ENCODE assay signal across 7 mouse cellular contexts in the genomic region with DNA sequence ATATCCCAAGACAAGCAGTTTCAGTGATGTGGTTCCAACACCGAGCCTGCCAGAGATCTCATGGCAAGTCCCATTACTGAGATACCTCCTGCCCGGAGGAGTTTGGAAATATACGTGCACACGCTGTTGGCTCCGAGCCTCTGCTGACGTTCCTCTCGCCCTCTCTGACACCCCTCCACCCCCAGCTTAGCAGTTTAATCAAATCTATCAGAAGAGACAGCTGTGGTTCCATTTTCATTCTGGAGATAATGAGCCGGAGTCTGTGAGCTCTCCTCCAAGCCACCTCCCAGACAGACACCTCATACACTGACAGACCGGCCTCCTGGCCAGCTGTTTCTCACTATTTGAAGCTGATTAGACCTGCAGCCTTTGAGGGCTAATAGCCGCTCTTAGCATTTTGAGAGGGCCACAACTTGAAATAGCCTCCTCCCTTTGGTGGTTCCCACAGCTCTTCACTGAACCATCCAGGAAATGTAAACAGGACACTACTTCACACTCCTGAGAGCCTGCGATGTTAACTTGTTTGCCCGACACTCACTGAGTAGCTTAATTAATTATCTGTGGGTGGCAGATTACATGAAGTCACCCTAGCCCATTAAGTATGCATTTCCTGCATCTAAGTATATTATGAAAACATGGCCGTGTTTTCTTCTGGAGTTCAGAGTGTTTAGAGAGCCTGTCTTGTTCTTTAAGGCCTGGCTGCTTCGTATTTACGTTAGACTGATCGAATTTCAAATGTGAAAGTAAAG.
DNase-seq lines count a peak whose midpoint lies in the region; ATAC-seq lines count a peak whose summit lies in the region.

No protein-coding gene starts in this region.

- H3K9me3 ChIP-seq in heart, embryonic 15.5 days (replicated peaks), result no peaks in the 10 kb centered on the region
- no peaks in the 10 kb centered on the region for H3K9me3 ChIP-seq in liver, embryonic 12.5 days (replicated peaks)
- H3K9me3 ChIP-seq in stomach, embryonic 14.5 days (ENCODE audit: control insufficient read depth, low read depth, low read length), result no peaks in the 10 kb centered on the region

- peak overlapping the region; percentile 82 for H3K4me2 ChIP-seq in heart, embryonic 15.5 days
- peak overlapping the region; percentile 48 for H3K4me2 ChIP-seq in liver, embryonic 12.5 days
- peak overlapping the region; percentile 26 for H3K4me2 ChIP-seq in stomach, embryonic 14.5 days (replicated peaks; ENCODE audit: low read depth, low read length)

- peak overlapping the region; percentile 43 for H3K4me3 ChIP-seq in heart, embryonic 15.5 days
- no peak overlapping the region for H3K4me3 ChIP-seq in liver, embryonic 12.5 days
- no peak overlapping the region for H3K4me3 ChIP-seq in stomach, embryonic 14.5 days (ENCODE audit: low read depth, low read length)

- H3K27ac ChIP-seq in heart, embryonic 15.5 days, result 0 out of 2 replicates have a peak overlapping the region, but pooled peaks have one; percentile 3
- no peak overlapping the region for H3K27ac ChIP-seq in liver, embryonic 12.5 days
- peak overlapping the region; percentile 79 for H3K27ac ChIP-seq in stomach, embryonic 14.5 days (ENCODE audit: low read length)

- 16% methylated on average over 16 of the region's 16 CpGs for WGBS in heart, embryonic 15.5 days
- WGBS in liver, embryonic 12.5 days (ENCODE audit: insufficient replicate concordance), result 18% methylated on average over 16 of the region's 16 CpGs
- WGBS in stomach, embryonic 14.5 days, result 10% methylated on average over 16 of the region's 16 CpGs

- no peaks in the 10 kb centered on the region for H3K36me3 ChIP-seq in heart, embryonic 15.5 days
- no peaks in the 10 kb centered on the region for H3K36me3 ChIP-seq in liver, embryonic 12.5 days
- no peaks in the 10 kb centered on the region for H3K36me3 ChIP-seq in stomach, embryonic 14.5 days (ENCODE audit: control insufficient read depth, insufficient read depth, low read length)

- DNase-seq in ovary, postnatal 36 days (ENCODE audit: low spot score), result peak; percentile 7
- DNase-seq in ovary, postnatal 10 days (ENCODE audit: low spot score), result no peak
- no peak for DNase-seq in urinary bladder, postnatal 10 days (ENCODE audit: low spot score)
- no peak for DNase-seq in layer of hippocampus, postnatal 14 days (ENCODE audit: low spot score in 2 of 2)

- 0 out of 2 replicates have a peak, but pooled peaks cover 4% of the 10 kb centered on the region for H3K27me3 ChIP-seq in heart, embryonic 15.5 days
- no peaks in the 10 kb centered on the region for H3K27me3 ChIP-seq in liver, embryonic 12.5 days (replicated peaks)
- H3K27me3 ChIP-seq in stomach, embryonic 14.5 days (ENCODE audit: control insufficient read depth, insufficient read depth, low read length), result no peaks in the 10 kb centered on the region

- H3K9ac ChIP-seq in heart, embryonic 15.5 days, result no peak overlapping the region
- no peak overlapping the region for H3K9ac ChIP-seq in liver, embryonic 12.5 days
- H3K9ac ChIP-seq in stomach, embryonic 14.5 days (replicated peaks; ENCODE audit: low read depth, low read length), result no peak overlapping the region

- H3K4me1 ChIP-seq in heart, embryonic 15.5 days (replicated peaks), result peaks cover 25% of the 10 kb centered on the region
- H3K4me1 ChIP-seq in liver, embryonic 12.5 days, result peaks cover 11% of the 10 kb centered on the region
- H3K4me1 ChIP-seq in stomach, embryonic 14.5 days (ENCODE audit: control insufficient read depth, insufficient read depth, low read length), result peaks cover 13% of the 10 kb centered on the region

- no peak for ATAC-seq in heart, embryonic 15.5 days (replicated peaks; ENCODE audit: insufficient number of reproducible peaks, insufficient read depth, low FRiP score, low read depth)
- ATAC-seq in liver, embryonic 12.5 days, result peak; percentile 47; the same call in 1 of the 2 replicates
- peak; percentile 34; the same call in 1 of the 2 replicates for ATAC-seq in stomach, embryonic 14.5 days (ENCODE audit: insufficient number of reproducible peaks, insufficient read depth, low FRiP score, low read depth)

Comparison
In these comparisons a context has a peak if more than half of its experiments do, and no peak if none do; other contexts are left out.
1. H3K4me2 ChIP-seq: peak in every context shown above with its lines; median percentile 82 in heart, embryonic 15.5 days; 48 in liver, embryonic 12.5 days; 26 in stomach, embryonic 14.5 days.